Mouse (Mus musculus): ENCODE measurements at regions not wholly inside any gene's neighbourhood (a gene's known extent, or its start where the extent isn't known, plus 50 kb on each side); places are given as distances from the start of the nearest gene placed in this dataset.

- no peak for DNase-seq
These were observed 268.0 kb upstream of the Npvf start for GRCm38 (mm10) chr6:50922235-50922634.

GRCm38 (mm10) chr6:50924571-50924970 is 270.3 kb upstream of the Npvf start:
- no peak for DNase-seq

GRCm38 (mm10) chr6:50924998-50925397 is 270.8 kb upstream of the Npvf start:
- no peak for DNase-seq

DNA sequence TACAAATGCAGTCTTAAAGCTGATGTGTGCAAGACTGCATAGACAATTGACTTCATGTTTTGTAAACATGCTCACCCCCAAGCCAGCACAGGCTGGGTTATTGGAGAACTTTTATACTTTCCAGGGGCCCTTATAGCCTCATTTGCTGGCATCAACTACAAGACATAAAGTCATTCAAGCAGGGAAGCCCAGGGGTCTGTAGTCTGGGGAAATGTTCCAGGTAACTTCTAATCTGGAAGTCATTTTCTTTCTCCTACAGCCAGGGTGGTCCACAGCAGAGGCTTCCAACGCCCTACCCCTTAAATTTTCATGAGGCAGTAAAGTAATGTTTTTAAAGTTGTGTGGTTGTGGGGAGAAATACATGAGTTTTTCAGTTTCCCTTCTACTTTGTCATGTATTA is 272.1 kb upstream of the Npvf start:
- no peak for DNase-seq

DNA sequence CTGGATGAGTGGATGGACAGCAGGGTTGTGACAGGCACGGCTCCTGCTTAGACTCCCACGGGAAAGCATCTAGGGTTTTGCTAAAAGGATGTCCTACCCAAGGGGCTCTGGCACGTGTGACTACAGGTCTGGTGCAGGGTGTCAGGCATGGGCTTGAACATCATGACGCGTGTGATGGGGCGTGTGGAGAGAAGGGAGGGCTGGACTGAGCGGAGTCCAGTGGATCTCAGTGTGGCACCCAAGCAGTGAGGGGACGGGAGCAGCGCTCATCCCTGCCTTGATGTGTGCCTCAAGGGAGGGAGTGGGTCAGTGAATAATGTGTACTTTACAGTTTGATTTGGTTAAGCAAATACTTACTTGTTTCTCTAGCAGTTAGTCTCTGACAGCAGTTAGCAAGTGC is 275.3 kb upstream of the Npvf start:
- no peak for DNase-seq

DNA sequence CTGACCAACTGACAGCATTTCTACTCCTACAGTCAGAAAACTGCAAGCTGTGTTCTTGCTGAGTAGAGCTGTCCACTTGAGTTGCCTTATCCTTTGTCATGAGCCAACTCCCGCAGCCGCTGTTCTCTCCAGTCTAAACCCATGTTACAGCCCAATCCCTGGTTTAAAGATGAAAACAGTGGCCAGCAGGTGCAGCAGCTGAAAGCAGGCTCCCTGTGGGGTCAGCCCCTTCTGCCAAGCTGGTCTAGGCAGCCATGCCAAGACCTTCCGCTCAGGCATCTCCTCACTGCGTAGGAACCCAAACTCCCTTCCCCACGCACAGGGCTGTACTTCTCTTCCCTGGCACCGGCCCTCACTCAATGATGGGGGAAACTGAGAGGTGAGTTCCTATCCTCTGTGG is 279.3 kb upstream of the Npvf start:
- DNase-seq: no peak

GRCm38 (mm10) chr6:50934245-50934644 is 280.0 kb upstream of the Npvf start:
- no peak for DNase-seq

DNA sequence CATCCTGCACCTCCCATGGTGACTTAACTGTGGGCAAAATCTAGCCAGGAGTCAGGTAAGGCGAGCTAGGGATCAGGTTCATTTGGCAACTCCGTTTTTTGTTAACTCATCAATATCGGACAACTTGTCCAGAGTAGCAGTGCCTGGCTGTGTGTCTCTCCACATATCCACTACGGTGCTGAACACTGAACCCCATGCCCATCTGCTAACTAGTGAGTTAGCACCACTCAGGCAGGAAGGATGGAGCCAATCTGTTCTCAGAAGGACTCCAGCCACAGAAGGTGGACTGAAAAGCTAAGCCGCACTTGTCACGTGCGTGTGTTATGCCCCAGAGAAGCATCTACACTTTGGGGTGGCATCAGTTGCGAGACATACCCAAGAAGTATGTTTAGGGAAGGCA is 282.1 kb upstream of the Npvf start:
- DNase-seq: no peak

DNA sequence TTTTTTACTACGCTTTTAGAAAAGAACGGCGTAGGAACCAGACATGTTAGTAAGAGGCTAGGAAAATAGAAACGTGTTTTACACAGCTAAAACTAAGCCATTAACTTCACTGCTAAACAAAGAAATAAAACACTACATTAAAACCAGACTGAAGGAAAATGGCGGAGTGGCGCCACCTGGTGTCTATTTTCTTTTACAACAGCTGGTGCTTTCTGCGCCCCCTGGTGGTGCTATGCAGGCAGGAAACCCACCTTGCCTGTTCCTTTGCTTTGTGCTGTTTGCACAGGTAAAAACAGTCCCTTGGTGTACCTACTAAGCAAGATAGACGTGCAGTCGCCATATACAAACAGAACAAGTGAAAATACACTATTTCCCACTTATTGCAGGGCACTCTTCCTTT is 282.9 kb upstream of the Npvf start:
- peak; percentile 47 to 88 for DNase-seq

DNA sequence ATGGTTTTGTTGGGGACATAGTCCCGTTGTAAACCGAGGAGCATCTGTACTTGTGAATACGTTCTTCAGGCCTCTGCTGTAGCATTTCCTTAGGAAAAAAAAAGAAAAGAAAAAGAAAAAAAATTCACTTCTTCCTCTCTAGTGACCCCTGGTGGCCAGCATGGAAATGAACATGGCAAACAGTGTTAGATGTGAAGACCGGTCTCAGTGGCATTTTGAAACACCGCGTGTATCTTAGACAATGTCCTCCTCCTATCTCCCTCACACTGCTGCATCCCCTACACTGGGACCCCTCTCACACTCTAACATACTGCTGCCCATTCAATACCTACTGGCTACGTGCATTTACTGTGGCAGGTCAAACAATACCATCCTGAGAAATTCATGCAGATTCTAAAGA is 284.6 kb upstream of the Npvf start:
- peak in 1 of 2 experiments; percentile 50 for DNase-seq

DNA sequence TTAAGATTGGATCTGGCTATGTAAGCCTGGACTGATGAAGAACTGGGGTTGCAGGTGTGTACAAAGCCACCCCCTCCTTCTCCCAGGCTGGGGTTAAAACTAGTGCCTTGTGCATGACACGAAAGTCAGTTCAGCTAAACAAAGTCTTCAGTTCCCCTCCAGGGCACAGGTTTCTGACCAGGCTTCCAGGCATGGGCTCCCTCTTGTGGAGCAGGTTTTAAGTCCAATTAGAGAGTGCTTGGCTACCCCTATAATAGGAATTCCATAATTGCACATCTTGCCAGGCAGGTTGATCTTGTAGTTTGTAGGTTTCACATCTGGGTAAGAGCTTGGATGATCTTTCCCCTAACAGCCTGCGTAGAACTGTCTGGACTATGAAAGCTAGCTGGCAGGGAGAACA is 285.2 kb upstream of the Npvf start:
- DNase-seq: peak in 1 of 2 experiments; percentile 34

DNA sequence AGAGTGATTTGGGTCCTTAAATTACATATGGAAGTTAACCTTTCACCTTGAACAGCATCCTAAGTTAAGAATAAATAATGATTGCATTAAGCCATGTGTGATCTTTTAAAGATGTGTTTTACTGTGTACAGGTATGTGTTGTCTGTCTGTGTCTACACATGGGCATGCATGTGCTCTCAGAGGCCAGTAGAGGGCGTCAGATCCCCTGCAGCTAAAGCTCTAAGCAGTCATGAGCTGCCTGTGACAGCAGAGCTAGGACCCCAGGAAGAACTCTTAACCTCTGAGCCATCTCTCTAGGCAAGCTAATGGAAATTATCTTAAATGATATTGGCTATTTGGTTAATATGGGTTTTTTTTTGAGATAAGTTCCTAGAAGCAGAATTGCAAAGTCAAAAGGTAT is 285.9 kb upstream of the Npvf start:
- DNase-seq: no peak

GRCm38 (mm10) chr6:50940641-50941398 is 286.6 kb upstream of the Npvf start:
- peak; percentile 42 to 60 for DNase-seq

DNA sequence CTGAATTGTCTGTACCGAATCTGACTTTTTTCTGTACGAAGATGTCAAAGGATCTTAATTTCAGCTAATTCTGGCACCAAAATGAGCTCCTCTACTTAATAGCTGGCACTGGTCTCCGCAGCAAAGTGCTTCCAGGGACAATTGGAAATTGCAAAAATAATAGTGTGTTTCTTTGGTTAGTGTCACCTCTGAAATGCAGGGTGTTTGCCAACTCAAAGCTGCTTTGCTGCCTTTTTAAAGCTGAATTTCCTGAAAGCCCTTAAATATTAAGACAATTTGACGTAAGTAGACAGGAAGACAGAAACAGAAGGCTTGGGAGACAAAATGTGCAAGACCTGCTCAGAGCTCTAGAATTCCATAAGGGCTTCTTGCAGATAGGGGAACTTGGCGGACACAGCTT is 288.5 kb upstream of the Npvf start:
- peak in 1 of 2 experiments; percentile 18 for DNase-seq

DNA sequence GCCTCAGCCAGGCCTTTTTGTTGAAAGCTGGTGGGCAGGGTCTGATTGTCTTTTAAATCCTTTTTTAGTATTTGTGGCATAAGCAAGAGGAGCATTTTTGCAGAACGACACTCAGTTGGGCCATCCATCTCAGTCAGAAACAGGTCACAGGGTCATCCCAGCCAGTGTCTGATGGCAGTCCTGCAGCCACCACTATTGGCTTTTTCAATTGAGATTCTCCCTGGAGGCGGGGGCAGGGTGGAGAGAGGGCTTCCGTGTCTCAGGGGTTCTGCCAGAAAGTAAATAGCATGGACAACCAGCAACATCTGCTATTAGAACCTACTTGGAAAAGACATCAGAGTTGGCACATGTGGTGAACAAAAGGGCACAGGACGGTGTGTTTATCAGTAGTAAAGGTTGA is 293.8 kb upstream of the Npvf start:
- no peak for DNase-seq

GRCm38 (mm10) chr6:50949361-50949760 is 295.1 kb upstream of the Npvf start:
- DNase-seq: no peak

GRCm38 (mm10) chr6:50949883-50950583 is 295.8 kb upstream of the Npvf start:
- DNase-seq: no peak

DNA sequence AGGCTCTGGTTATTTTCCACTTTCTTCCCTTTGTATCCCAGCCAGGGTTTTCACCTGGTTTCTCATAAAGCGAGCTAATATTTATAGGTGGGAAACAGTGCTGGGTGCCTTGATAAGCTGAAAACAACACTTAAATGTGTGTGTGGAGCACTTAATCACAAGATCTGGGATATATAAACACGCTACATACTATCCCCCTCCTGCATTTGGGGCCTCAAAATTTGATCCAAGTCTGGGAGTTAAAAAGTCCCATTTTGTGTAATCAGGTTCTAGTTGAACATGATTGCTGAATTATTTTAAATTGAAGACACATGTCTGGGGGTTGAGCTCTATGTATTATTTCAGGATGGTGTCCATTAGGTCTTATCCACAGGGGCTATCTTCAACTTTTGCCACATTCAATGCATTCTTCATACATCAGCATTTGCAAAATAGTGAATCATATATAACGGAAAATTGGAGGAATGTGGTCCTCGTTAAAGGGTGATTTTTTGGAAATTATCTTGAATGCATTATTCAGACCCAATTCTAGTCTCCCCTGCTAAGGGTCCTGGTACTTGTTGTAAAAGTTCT is 303.2 kb upstream of the Npvf start:
- no peak for DNase-seq

- no peak for DNase-seq
These were observed 306.1 kb upstream of the Npvf start for GRCm38 (mm10) chr6:50960341-50960740.

GRCm38 (mm10) chr6:50961592-50961991 is 307.4 kb upstream of the Npvf start:
- no peak for DNase-seq

DNA sequence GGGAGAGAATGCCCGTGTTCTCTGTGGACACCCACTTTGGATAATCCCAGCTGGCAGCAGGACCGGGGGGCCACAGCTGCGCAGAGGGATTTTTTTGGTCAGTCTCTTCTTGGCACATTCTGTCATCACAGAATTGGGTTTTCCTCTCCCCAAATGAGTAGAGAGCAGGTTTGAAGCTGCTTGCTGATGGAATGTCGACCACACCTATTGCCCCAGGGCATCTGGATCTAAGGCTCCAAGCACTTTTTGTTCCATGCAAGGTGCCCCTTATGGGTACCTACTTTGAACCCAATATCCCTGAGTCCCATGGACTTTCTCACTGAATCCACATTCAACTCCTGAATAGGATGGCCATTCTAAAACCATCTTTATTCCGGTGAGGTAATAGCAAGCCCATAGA is 314.3 kb upstream of the Npvf start:
- DNase-seq: no peak

DNA sequence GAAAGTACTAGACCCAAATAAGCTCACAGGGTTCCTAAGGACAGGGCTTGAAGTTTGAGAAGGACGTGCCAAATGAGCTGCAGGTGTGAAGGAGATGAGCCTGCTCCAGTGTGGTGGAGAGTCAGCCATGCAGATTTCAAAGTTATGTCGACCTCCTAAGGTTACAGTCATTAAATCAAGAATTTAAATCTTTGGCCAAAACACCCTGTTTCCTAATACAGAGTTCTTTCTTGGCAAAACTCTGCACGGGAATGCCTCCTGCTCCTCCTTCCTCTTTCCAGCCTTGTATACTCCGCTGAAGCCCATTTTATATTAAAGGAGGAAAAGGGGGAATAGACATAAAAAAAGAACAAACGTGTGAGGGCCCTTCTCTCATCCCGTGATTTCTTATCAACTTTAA is 315.1 kb upstream of the Npvf start:
- DNase-seq: no peak

DNA sequence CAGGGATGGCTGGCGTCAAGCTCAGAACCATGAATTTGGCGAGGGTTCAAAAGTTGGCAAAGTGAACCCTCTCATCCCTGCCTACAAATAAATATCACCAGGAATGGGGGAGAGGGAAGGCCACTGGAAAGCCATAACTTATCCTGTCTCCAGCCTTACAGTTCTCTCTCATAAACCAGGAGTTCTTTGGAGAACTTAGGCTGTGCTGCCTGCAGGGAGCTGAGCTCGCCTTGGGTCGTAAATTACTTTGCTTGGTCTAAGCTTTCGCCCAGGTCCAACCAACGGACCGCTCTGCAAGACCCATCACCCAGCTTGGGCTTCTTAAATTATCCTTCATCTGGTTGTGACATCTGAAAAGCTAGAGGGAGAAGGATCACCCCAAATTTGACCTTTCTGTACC is 315.8 kb upstream of the Npvf start:
- no peak for DNase-seq

- no peak for DNase-seq
These were observed 316.5 kb upstream of the Npvf start for GRCm38 (mm10) chr6:50970770-50971169.

All from heart, adult 18-20 months (tissue).